Mouse (Mus musculus) ES-Bruce4 (cell line): ENCODE results near the gene Pofut2.

ENCODE experiments used
- CTCF ChIP-seq: IDR thresholded peaks from one replicate; pipeline ENCODE4 v1.8.1; 2011; ENCODE audit warnings: low read depth, low read length
- POLR2A ChIP-seq: IDR thresholded peaks from one replicate; pipeline ENCODE4 v1.8.1; 2011; ENCODE audit warnings: low read length; ENCODE audit not compliant: insufficient read depth

DNA sequence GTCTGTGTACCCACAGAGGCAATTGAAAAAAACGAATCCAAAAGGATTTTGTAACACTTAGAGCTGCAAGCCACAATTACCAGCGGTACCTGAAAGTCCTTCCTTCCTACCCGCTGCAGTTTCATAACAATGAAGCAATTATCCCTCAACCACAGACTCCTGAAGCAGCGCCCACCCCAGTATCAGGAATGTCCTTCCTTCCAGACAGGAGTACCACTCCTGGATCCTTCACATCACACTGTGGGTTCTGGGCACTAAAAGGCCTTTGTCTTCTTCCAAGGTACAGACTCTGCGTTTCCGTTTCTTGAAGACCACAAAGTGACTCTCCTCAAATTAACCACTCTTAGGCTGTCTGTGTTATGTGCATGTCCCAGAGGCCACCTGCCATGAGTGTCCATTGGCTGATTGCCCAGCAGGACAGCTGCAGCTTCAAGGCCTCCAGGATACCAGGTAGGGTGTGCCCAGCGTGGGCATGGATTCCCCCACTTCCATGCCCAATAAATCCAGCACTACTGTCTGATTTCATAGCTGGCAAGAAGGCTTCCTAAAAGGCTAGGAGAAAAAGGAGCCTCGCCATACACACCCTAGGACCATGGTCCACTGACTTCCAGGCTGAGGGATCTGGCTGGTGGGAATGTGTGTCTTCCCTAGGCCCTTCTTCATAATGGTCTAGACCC, 32.2 kb upstream of the Pofut2 start:
- no peak for TF ChIP-seq POLR2A
- no peak for TF ChIP-seq CTCF
